Mouse (Mus musculus) ES-Bruce4 (cell line): ENCODE measurements around the gene Slco1a6. TPM values are rescaled to one million over a fixed set of nuclear protein-coding genes. Genes with fewer than 3 reads are reported as not detected.
"Not testable (repeated sequence)": the region's sequence is repeated elsewhere in the genome, so short reads cannot be mapped to it uniquely, and the experiment has no call there.

Experiments
- H3K27ac ChIP-seq: 2 replicates; pipeline ENCODE4 v1.5.1; 2012; ENCODE audit warnings: low read length, inconsistent platforms; ENCODE audit not compliant: insufficient read depth
- H3K27me3 ChIP-seq: 2 replicates; pipeline ENCODE4 v1.6.1; 2012; ENCODE audit warnings: mild to moderate bottlenecking, low read length, inconsistent platforms; ENCODE audit not compliant: control insufficient read depth, poor library complexity, insufficient read depth, severe bottlenecking
- H3K36me3 ChIP-seq: 2 replicates; pipeline ENCODE4 v1.6.1; 2012; ENCODE audit warnings: inconsistent platforms, mild to moderate bottlenecking, low read length, moderate library complexity; ENCODE audit not compliant: control insufficient read depth, poor library complexity, insufficient read depth, severe bottlenecking
- H3K4me1 ChIP-seq: one replicate; pipeline ENCODE4 v1.8.1; 2011; ENCODE audit warnings: low read length; ENCODE audit not compliant: control insufficient read depth, insufficient read depth
- H3K4me3 ChIP-seq: 2 replicates; pipeline ENCODE4 v1.5.1; 2011; ENCODE audit warnings: low read depth, mild to moderate bottlenecking, low read length
- H3K9ac ChIP-seq: 2 replicates; pipeline ENCODE4 v1.6.1; 2012; ENCODE audit warnings: low read depth, mild to moderate bottlenecking, inconsistent platforms; ENCODE audit not compliant: poor library complexity, severe bottlenecking
- H3K9me3 ChIP-seq: replicated peaks from 2 replicates; pipeline ENCODE4 v1.6.1; 2012; ENCODE audit warnings: mild to moderate bottlenecking, low read length, inconsistent platforms; ENCODE audit not compliant: control insufficient read depth, poor library complexity, insufficient read depth, severe bottlenecking
- CTCF ChIP-seq: IDR thresholded peaks from one replicate; pipeline ENCODE4 v1.8.1; 2011; ENCODE audit warnings: low read depth, low read length
- EP300 ChIP-seq: IDR thresholded peaks from 2 replicates; pipeline ENCODE4 v1.6.1; 2011; ENCODE audit warnings: low read depth, low read length; ENCODE audit not compliant: insufficient read depth
- POLR2A ChIP-seq: IDR thresholded peaks from one replicate; pipeline ENCODE4 v1.8.1; 2011; ENCODE audit warnings: low read length; ENCODE audit not compliant: insufficient read depth
- polyA plus RNA-seq: library from polyadenylated mRNA; stranded (reverse); fragments of >200 nt; gene quantifications from 2 replicates; pipeline ENCODE4 v1.2.4, GENCODE M21; 2011; ENCODE audit warnings: low read depth; ENCODE audit not compliant: missing spikeins, insufficient read depth, insufficient read length

Slco1a6 gene
- polyA plus RNA-seq, 1 experiment, result not detected

- H3K9me3 ChIP-seq, result peaks cover 3% of the 10 kb centered on the region
- no peak overlapping the region for H3K9ac ChIP-seq
- no peak overlapping the region for H3K27ac ChIP-seq
- H3K36me3 ChIP-seq, result no peaks in the 10 kb centered on the region
- H3K27me3 ChIP-seq, result no peaks in the 10 kb centered on the region
- no peak for TF ChIP-seq EP300
- no peaks in the 10 kb centered on the region for H3K4me1 ChIP-seq
- no peak overlapping the region for H3K4me3 ChIP-seq
These were observed 47.1 kb downstream of the Slco1a6 start for GRCm38 (mm10) chr6:142161171-142161570.

GRCm38 (mm10) chr6:142154081-142154480 is 54.2 kb downstream of the Slco1a6 start:
- H3K9ac ChIP-seq, H3K9me3 ChIP-seq, H3K4me3 ChIP-seq, H3K27ac ChIP-seq, H3K4me1 ChIP-seq, H3K36me3 ChIP-seq, H3K27me3 ChIP-seq: not testable (repeated sequence)

- TF ChIP-seq EP300 (no peak), CTCF (no peak), POLR2A (no peak)
- Histone ChIP-seq H3K36me3 (no peaks in the 10 kb centered on the region), H3K27me3 (no peaks in the 10 kb centered on the region), H3K9ac (no peak overlapping the region), H3K4me3 (no peak overlapping the region), H3K4me1 (no peaks in the 10 kb centered on the region), H3K27ac (no peak overlapping the region), H3K9me3 (no peaks in the 10 kb centered on the region; the same call in 1 of the 2 replicates)
These were observed 60.0 kb downstream of the Slco1a6 start for GRCm38 (mm10) chr6:142148371-142148770.

- H3K36me3 ChIP-seq, result no peaks in the 10 kb centered on the region
- no peak overlapping the region for H3K4me3 ChIP-seq
- H3K27ac ChIP-seq, result no peak overlapping the region
- TF ChIP-seq POLR2A, result no peak
- H3K27me3 ChIP-seq, result no peaks in the 10 kb centered on the region
- H3K4me1 ChIP-seq, result no peaks in the 10 kb centered on the region
- H3K9ac ChIP-seq, result no peak overlapping the region
- H3K9me3 ChIP-seq, result no peaks in the 10 kb centered on the region
These were observed 96.5 kb downstream of the Slco1a6 start for GRCm38 (mm10) chr6:142111667-142112305.

- no peaks in the 10 kb centered on the region for H3K27me3 ChIP-seq
- H3K27ac ChIP-seq, result no peak overlapping the region
- no peaks in the 10 kb centered on the region for H3K36me3 ChIP-seq
- H3K4me3 ChIP-seq, result no peak overlapping the region
- H3K4me1 ChIP-seq, result no peaks in the 10 kb centered on the region
- TF ChIP-seq CTCF, result no peak
- H3K9ac ChIP-seq, result no peak overlapping the region
- H3K9me3 ChIP-seq, result no peaks in the 10 kb centered on the region
These were observed 117.2 kb downstream of the Slco1a6 start for GRCm38 (mm10) chr6:142091126-142091525.

GRCm38 (mm10) chr6:142058281-142058680 is 150.0 kb downstream of the Slco1a6 start:
- not testable (repeated sequence) for H3K36me3 ChIP-seq, H3K9ac ChIP-seq, H3K4me3 ChIP-seq, H3K4me1 ChIP-seq, H3K9me3 ChIP-seq, H3K27ac ChIP-seq, H3K27me3 ChIP-seq

GRCm38 (mm10) chr6:142047689-142048088 is 160.6 kb downstream of the Slco1a6 start:
- Histone ChIP-seq H3K4me1 (no peaks in the 10 kb centered on the region), H3K9me3 (no peaks in the 10 kb centered on the region), H3K9ac (no peak overlapping the region), H3K27ac (no peak overlapping the region), H3K27me3 (no peaks in the 10 kb centered on the region), H3K36me3 (no peaks in the 10 kb centered on the region), H3K4me3 (no peak overlapping the region)
- TF ChIP-seq EP300 (no peak), POLR2A (no peak), CTCF (no peak)
